Mouse (Mus musculus): ENCODE data around the gene Tmed4. TPM values are rescaled to one million over a fixed set of nuclear protein-coding genes. Genes with fewer than 3 reads are reported as not detected.

Gene Tmed4
- total and polyA plus RNA-seq, 2 experiments from 2014 or later, result 90.5 to 93.4 TPM

GRCm38 (mm10) chr11:6294632-6295031, 20.0 kb upstream of the Tmed4 start:
- Histone ChIP-seq H3K27ac (ENCODE audit: low read depth) (no peak overlapping the region), H3K4me3 (ENCODE audit: low read depth, low read length) (no peak overlapping the region), H3K36me3 (replicated peaks; ENCODE audit: control insufficient read depth, insufficient read depth, low read length) (peaks cover 29% of the 10 kb centered on the region), H3K9me3 (replicated peaks; ENCODE audit: control insufficient read depth, low read length) (no peaks in the 10 kb centered on the region), H3K4me1 (ENCODE audit: control insufficient read depth, insufficient read depth) (peaks cover 17% of the 10 kb centered on the region; the same call in 1 of the 2 replicates), H3K4me2 (ENCODE audit: low read depth, low read length) (no peak overlapping the region), H3K9ac (replicated peaks; ENCODE audit: low read depth, low read length) (no peak overlapping the region), H3K27me3 (ENCODE audit: control insufficient read depth, insufficient read depth, low read length) (no peaks in the 10 kb centered on the region)
- WGBS, result 85% methylated on average over 4 of the region's 4 CpGs
- no peak for DNase-seq (ENCODE audit: low spot score)
- TF ChIP-seq EP300 (IDR thresholded peaks at IDR 0.05; ENCODE audit: low read depth) (no peak), CTCF (IDR thresholded peaks at IDR 0.05; ENCODE audit: low read depth) (no peak)
- no peak for ATAC-seq (ENCODE audit: insufficient read depth, low read depth)

DNA sequence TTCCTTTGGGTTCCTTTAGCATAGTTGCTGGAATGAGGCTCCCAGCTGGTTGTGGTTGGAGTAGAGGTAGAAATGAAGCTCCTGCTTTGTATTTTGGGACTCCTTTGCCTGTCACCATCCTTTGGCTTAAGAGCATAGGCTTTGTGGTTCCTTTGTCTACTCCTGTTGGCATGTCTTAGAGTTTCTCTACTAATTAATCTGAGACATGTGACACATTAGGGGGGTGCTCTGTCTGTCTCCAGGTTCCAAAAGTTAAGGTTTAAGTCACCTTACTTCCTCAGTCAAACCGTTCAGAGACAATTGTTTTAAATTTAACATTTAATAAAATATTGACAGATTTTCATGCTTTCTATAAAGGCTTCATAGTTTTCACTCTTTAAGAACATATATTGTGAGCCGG, 18.9 kb upstream of the Tmed4 start:
- Histone ChIP-seq H3K4me1 (ENCODE audit: control insufficient read depth, insufficient read depth) (peaks cover 17% of the 10 kb centered on the region; the same call in 1 of the 2 replicates), H3K4me3 (ENCODE audit: low read depth, low read length) (peak overlapping the region; percentile 80; the same call in 1 of the 2 replicates), H3K36me3 (replicated peaks; ENCODE audit: control insufficient read depth, insufficient read depth, low read length) (peaks cover 19% of the 10 kb centered on the region), H3K9me3 (replicated peaks; ENCODE audit: control insufficient read depth, low read length) (no peaks in the 10 kb centered on the region), H3K9ac (replicated peaks; ENCODE audit: low read depth, low read length) (no peak overlapping the region), H3K27me3 (ENCODE audit: control insufficient read depth, insufficient read depth, low read length) (no peaks in the 10 kb centered on the region), H3K27ac (ENCODE audit: low read depth) (no peak overlapping the region), H3K4me2 (ENCODE audit: low read depth, low read length) (peak overlapping the region; percentile 78)
- ATAC-seq (ENCODE audit: insufficient read depth, low read depth) (no peak), DNase-seq (ENCODE audit: low spot score) (no peak)
- no peak for TF ChIP-seq EP300 (IDR thresholded peaks at IDR 0.05; ENCODE audit: low read depth)
- WGBS, result 92% methylated on average over 2 of the region's 2 CpGs

DNA sequence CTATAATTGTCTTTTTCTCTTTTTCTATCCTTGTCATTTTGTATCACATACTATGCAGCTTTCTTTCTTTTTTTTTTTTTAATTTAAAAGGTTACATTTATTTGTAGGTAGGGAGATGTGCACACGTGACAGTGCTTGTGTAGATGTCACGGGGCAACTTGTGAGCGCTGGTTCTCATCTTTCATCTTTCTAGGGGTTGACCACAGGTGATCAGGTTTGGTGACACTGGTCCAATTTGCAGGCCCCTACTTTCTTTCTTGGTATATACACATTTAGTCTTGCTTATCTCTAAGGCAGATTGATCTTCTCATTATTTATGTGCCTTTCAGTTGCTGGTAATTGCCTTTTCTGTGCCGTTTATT, 18.3 kb upstream of the Tmed4 start:
- H3K4me3 ChIP-seq (ENCODE audit: low read depth, low read length), result peak overlapping the region; percentile 80
- H3K9ac ChIP-seq (replicated peaks; ENCODE audit: low read depth, low read length), result peak overlapping the region; percentile 28; the same call in 1 of the 2 replicates
- H3K27me3 ChIP-seq (ENCODE audit: control insufficient read depth, insufficient read depth, low read length), result no peaks in the 10 kb centered on the region
- H3K9me3 ChIP-seq (replicated peaks; ENCODE audit: control insufficient read depth, low read length), result no peaks in the 10 kb centered on the region
- H3K36me3 ChIP-seq (replicated peaks; ENCODE audit: control insufficient read depth, insufficient read depth, low read length), result peaks cover 12% of the 10 kb centered on the region
- TF ChIP-seq EP300 (IDR thresholded peaks at IDR 0.05; ENCODE audit: low read depth), result no peak
- no peak for TF ChIP-seq CTCF (IDR thresholded peaks at IDR 0.05; ENCODE audit: low read depth)
- peaks cover 17% of the 10 kb centered on the region; the same call in 1 of the 2 replicates for H3K4me1 ChIP-seq (ENCODE audit: control insufficient read depth, insufficient read depth)
- DNase-seq (ENCODE audit: low spot score), result no peak
- peak overlapping the region; percentile 78 for H3K4me2 ChIP-seq (ENCODE audit: low read depth, low read length)
- WGBS, result 71% methylated on average over 4 of the region's 4 CpGs
- peak overlapping the region; percentile 99 for H3K27ac ChIP-seq (ENCODE audit: low read depth)
- ATAC-seq (ENCODE audit: insufficient read depth, low read depth), result no peak

DNA sequence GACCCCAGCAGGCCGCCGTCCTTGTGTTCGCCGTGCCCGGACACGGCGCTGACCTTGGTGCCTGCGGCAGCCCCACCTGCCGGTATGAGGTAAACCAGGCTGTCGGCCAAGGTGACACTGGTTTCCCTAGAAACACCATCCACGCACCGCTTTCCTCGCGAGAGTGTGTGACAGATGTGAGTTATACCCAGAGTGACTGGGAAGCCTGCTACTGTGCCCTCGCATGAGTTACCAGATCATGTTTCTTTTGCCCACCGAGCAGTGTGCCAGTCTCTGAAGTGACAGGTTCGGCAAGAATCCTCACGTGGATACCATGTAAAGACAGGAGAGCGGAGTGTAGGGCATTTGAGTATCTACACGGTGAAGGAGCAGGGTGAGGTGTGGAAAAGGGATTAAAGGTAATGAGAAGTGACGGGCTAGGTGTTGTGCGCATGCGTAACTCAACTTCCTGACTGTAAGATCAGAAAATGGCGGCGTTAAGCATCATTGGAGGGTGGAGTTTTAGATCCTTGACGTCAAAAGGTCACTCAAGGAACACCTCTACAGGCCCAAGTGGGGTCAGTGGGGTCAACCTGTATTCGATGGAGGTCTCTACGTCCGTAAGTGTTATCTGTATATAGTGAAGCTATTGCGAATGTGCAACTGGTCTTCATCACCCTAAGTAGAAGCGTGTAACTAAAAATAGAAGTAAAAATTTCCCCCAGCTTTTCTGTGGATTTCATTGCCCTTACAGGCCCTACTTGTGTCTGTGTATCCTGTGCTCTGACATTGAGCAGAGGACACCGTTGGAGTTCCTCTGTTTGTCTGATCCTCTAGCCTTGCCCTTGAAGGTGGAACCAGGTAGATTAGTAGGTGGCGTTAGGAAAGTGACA, 17.7 kb upstream of the Tmed4 start:
- ATAC-seq (ENCODE audit: insufficient read depth, low read depth) (peak; percentile 59), DNase-seq (ENCODE audit: low spot score) (peak; percentile 94)
- Histone ChIP-seq H3K27me3 (ENCODE audit: control insufficient read depth, insufficient read depth, low read length) (no peaks in the 10 kb centered on the region), H3K27ac (ENCODE audit: low read depth) (peak overlapping the region; percentile 99), H3K9ac (replicated peaks; ENCODE audit: low read depth, low read length) (peak overlapping the region; percentile 74), H3K9me3 (replicated peaks; ENCODE audit: control insufficient read depth, low read length) (no peaks in the 10 kb centered on the region), H3K4me2 (ENCODE audit: low read depth, low read length) (peak overlapping the region; percentile 78), H3K36me3 (replicated peaks; ENCODE audit: control insufficient read depth, insufficient read depth, low read length) (peaks cover 6% of the 10 kb centered on the region), H3K4me3 (ENCODE audit: low read depth, low read length) (peak overlapping the region; percentile 80), H3K4me1 (ENCODE audit: control insufficient read depth, insufficient read depth) (peaks cover 17% of the 10 kb centered on the region; the same call in 1 of the 2 replicates)
- TF ChIP-seq CTCF (IDR thresholded peaks at IDR 0.05; ENCODE audit: low read depth), result peak; percentile 33
- TF ChIP-seq EP300 (IDR thresholded peaks at IDR 0.05; ENCODE audit: low read depth), result no peak
- 8% methylated on average over 33 of the region's 33 CpGs for WGBS

DNA sequence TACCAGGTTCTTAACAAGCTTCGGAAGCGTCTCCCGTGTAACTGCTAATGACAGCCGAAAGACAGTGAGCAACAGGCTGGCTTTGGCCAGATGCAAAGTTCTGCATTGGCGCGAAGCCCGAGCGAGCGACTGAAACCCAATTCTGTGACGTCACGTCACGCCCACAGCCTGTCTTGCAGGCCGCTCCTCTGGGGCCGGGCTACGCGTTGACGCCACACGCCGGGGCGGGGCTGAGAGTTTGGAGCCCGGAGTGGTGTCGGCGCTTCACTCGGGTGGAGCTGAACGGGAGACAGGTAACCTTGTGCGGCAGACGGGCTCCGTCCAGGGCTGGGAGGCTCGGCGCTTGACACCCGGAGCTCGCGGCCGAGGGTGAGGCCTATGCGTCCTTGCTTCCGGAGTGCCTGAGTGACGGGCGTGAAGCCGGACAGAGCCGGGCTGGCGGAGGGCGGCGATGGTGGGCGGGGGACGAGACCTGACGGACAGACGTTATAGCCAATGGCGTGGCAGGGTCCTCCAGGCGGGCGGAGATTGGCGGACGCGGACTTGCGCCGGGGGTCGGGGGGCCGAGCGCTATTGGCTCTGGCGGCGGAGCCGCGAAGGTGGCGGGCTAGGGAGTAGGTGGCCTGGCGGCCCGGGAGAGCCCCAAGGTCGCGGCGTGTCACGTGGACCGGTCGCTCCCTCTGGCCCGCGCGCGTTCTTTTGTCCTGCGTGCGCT, 16.9 kb upstream of the Tmed4 start, which contains the start of gene Ogdh:
TSS of gene Ogdh (plus strand) at position 233 of the 715 bp plus-strand sequence.
- H3K9me3 ChIP-seq (replicated peaks; ENCODE audit: control insufficient read depth, low read length), result no peaks in the 10 kb centered on the region
- no peak for TF ChIP-seq CTCF (IDR thresholded peaks at IDR 0.05; ENCODE audit: low read depth)
- TF ChIP-seq EP300 (IDR thresholded peaks at IDR 0.05; ENCODE audit: low read depth), result peak; percentile 64; the same call in 1 of the 2 replicates
- H3K4me3 ChIP-seq (ENCODE audit: low read depth, low read length), result peak within 1 kb of the TSS; percentile 80
- H3K36me3 ChIP-seq (replicated peaks; ENCODE audit: control insufficient read depth, insufficient read depth, low read length), result no peaks in the 10 kb centered on the region
- peaks cover 17% of the 10 kb centered on the region; the same call in 1 of the 2 replicates for H3K4me1 ChIP-seq (ENCODE audit: control insufficient read depth, insufficient read depth)
- H3K27me3 ChIP-seq (ENCODE audit: control insufficient read depth, insufficient read depth, low read length), result no peaks in the 10 kb centered on the region
- peak; percentile 94 for ATAC-seq (ENCODE audit: insufficient read depth, low read depth)
- peak within 1 kb of the TSS; percentile 78 for H3K4me2 ChIP-seq (ENCODE audit: low read depth, low read length)
- under 1% methylated on average over 77 of the region's 77 CpGs for WGBS
- DNase-seq (ENCODE audit: low spot score), result peak; percentile 97
- H3K27ac ChIP-seq (ENCODE audit: low read depth), result peak within 1 kb of the TSS; percentile 99
- peak within 1 kb of the TSS; percentile 74 for H3K9ac ChIP-seq (replicated peaks; ENCODE audit: low read depth, low read length)
